Mouse (Mus musculus) liver, adult 2 months (tissue): Measurements from ENCODE around the gene Mgat2. TPM values are rescaled to one million over a fixed set of nuclear protein-coding genes. Genes with fewer than 3 reads are reported as not detected.

Source experiments
- DNase-seq: peaks from one replicate; pipeline ENCODE4 v3.0.0-alpha.2; 2011; ENCODE audit warnings: low read depth, low spot score; ENCODE audit errors: extremely low read depth
- H3K27ac ChIP-seq: fragments of 200-500 bp; replicated peaks from 2 replicates; pipeline ENCODE4 v1.5.1; 2012; ENCODE audit warnings: low read depth, mild to moderate bottlenecking, control low read depth, inconsistent platforms, low read length; ENCODE audit not compliant: insufficient read depth
- H3K27me3 ChIP-seq: fragments of 200-500 bp; 2 replicates; pipeline ENCODE4 v1.6.1; 2012; ENCODE audit warnings: mild to moderate bottlenecking, moderate library complexity, low read length, inconsistent platforms; ENCODE audit not compliant: control insufficient read depth, insufficient read depth
- H3K36me3 ChIP-seq: fragments of 200-500 bp; 2 replicates; pipeline ENCODE4 v1.6.1; 2012; ENCODE audit warnings: low read length, inconsistent platforms; ENCODE audit not compliant: control insufficient read depth, insufficient read depth
- H3K4me1 ChIP-seq: fragments of 200-500 bp; 2 replicates; pipeline ENCODE4 v1.6.1; 2011; ENCODE audit warnings: low read length; ENCODE audit not compliant: control insufficient read depth, insufficient read depth
- H3K4me3 ChIP-seq: fragments of 200-500 bp; 2 replicates; pipeline ENCODE4 v1.5.1; 2011; ENCODE audit warnings: low read depth, mild to moderate bottlenecking, control low read depth, low read length, moderate library complexity; ENCODE audit not compliant: insufficient read depth
- H3K79me2 ChIP-seq: fragments of 200-500 bp; 2 replicates; pipeline ENCODE4 v1.6.1; 2012; ENCODE audit warnings: inconsistent platforms, mild to moderate bottlenecking, low read length, moderate library complexity; ENCODE audit not compliant: control insufficient read depth, insufficient read depth
- H3K9ac ChIP-seq: fragments of 200-500 bp; 2 replicates; pipeline ENCODE4 v1.6.1; 2012; ENCODE audit warnings: low read depth, mild to moderate bottlenecking, control low read depth, inconsistent platforms, low read length
- CTCF ChIP-seq: fragments of 200-500 bp; IDR thresholded peaks from 2 replicates; pipeline ENCODE4 v1.5.1; 2011; ENCODE audit warnings: low read depth, low read length, control low read depth
- POLR2A ChIP-seq: fragments of 200-500 bp; IDR thresholded peaks from 2 replicates; pipeline ENCODE4 v1.6.1; 2011; ENCODE audit warnings: low read length, control low read depth; ENCODE audit not compliant: insufficient read depth; ENCODE audit errors: extremely low read depth
- WGBS: fragments of 180-500 bp; shearing (Covaris S2); methylation state at CpG from one replicate; pipeline ENCODE4 v1.1.7; 2018; 5-methylcytosine and 5-hydroxymethylcytosine counted together
- polyA plus RNA-seq: library from polyadenylated mRNA; depleted of rRNA; stranded (reverse); fragments of >200 nt; gene quantifications from 2 replicates; pipeline ENCODE4 v1.2.3, GENCODE M21; 2012
- total RNA-seq: library from RNA; depleted of rRNA; stranded (reverse); fragments of >200 nt; gene quantifications from 2 replicates; pipeline ENCODE4 v1.2.3, GENCODE M21; 2014

Mgat2 gene
- total and polyA plus RNA-seq, 2 experiments, result 16.7 to 33.9 TPM

DNA sequence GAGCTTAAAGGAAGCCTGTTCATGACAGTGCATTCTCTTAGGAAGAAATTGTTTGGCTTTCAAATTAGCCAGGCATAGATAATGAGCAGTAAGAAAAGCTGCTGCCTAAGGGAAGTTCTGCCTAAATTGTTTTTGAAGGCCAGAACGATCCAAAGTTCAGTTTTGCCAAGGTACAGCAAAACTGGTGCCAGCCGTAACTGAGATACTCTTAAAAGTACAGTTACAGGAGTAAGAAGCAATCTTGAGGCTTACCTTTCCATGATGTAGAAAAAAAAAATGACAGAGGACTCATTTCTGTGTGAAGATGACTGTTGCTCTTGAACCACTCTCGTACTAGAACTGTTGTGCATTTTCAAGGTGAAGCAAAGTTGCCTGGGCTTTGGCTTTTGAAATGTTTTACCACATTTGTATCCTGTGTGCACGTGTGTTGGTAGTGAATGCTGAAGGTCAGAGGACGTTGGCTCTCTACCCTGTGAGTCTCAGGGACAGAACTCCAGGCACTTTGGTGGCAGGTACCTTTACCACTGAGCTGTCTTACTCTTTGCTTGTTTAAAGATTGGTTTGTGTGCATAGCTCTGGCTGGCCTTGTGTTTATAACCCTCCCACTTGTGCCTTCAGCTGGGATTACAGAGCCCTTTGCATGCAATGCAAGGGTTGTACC is 3.0 kb downstream of the Mgat2 start:
- Histone ChIP-seq H3K27me3 (no peaks in the 10 kb centered on the region), H3K36me3 (peaks cover 3% of the 10 kb centered on the region; the same call in 1 of the 2 replicates), H3K79me2 (peaks cover 11% of the 10 kb centered on the region; the same call in 1 of the 2 replicates), H3K27ac (peak overlapping the region; percentile 86), H3K9ac (no peak overlapping the region; the same call in 1 of the 2 replicates), H3K4me1 (peaks cover 15% of the 10 kb centered on the region), H3K4me3 (no peak overlapping the region)
- TF ChIP-seq CTCF (no peak), POLR2A (no peak)
- DNase-seq, result peak; percentile 96
- WGBS, result 9% methylated on average over 5 of the region's 5 CpGs

DNA sequence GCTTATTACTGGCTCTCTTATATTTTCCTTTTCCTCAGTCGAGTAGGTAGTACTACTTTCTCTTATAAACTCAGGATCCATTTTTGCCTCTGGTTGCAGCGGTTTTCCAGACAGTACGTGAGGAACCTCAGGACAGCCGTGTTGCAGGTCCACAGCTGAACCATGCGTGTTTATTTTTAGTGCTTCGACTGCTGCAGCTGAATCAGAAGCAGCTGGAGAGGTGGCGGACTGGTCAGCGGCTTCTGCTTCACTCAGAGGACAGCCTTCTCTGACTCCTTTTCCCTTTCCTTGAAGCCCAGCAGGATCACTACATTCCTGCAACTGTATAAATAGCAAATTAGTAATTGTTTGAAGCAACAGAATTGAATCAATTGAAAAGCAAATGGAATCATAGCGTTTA is 6.1 kb downstream of the Mgat2 start:
- Histone ChIP-seq H3K79me2 (peaks cover 5% of the 10 kb centered on the region; the same call in 1 of the 2 replicates), H3K9ac (no peak overlapping the region), H3K27ac (no peak overlapping the region), H3K4me3 (no peak overlapping the region), H3K27me3 (no peaks in the 10 kb centered on the region), H3K4me1 (peaks cover 14% of the 10 kb centered on the region), H3K36me3 (no peaks in the 10 kb centered on the region; the same call in 1 of the 2 replicates)
- DNase-seq, result no peak
- 95% methylated on average over 9 of the region's 9 CpGs for WGBS
- no peak for TF ChIP-seq CTCF
- no peak for TF ChIP-seq POLR2A

DNA sequence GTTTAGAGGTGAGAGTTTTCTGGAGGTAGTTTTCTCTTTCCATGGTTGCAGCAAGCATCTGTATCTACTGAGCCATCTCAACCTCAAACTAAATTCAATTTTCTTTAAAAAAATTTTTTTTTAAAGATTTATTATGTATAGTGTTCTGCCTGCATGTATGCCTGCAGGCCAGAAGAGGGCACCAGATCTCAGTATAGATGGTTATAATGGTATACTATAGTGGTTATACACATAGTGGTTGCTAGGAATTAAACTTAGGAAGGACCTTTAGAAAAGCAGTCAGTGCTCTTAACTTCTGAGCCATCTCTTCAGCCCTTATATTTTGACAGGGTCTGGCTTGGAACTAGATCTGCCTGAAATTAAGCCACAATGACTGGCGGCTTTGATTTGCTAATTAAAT is 6.6 kb downstream of the Mgat2 start:
- H3K4me3 ChIP-seq, result no peak overlapping the region
- no peak for DNase-seq
- TF ChIP-seq POLR2A, result no peak
- TF ChIP-seq CTCF, result 0 out of 2 replicates have a peak, but pooled peaks have one; percentile 2
- 97% methylated on average over 1 of the region's 1 CpGs for WGBS
- H3K79me2 ChIP-seq, result peaks cover under 1% of the 10 kb centered on the region; the same call in 1 of the 2 replicates
- H3K27me3 ChIP-seq, result no peaks in the 10 kb centered on the region
- peaks cover 10% of the 10 kb centered on the region for H3K4me1 ChIP-seq
- no peak overlapping the region for H3K27ac ChIP-seq
- no peak overlapping the region for H3K9ac ChIP-seq
- no peaks in the 10 kb centered on the region; the same call in 1 of the 2 replicates for H3K36me3 ChIP-seq

DNA sequence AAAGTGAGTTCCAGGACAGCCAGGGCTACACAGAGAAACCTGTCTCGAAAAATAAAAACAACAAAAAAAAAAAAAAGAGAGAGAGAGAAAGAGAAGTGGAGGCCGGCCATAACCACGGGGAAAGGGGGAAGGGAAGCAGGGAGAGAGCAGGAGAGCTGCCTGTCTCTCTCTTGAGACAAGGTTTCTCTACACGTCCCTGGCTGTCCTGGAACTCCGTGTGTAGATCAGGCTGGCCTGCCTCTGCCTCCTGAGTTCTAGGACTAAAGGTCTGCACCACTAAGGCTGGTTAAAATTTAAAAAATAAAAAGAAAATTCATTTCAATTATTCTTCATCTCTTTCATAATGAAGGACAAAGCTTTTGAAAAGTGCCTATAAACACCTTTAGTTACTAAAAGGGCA is 7.4 kb downstream of the Mgat2 start:
- no peak overlapping the region for H3K4me3 ChIP-seq
- no peaks in the 10 kb centered on the region; the same call in 1 of the 2 replicates for H3K79me2 ChIP-seq
- H3K9ac ChIP-seq, result no peak overlapping the region
- DNase-seq, result no peak
- WGBS, result 87% methylated on average over 5 of the region's 5 CpGs
- H3K27ac ChIP-seq, result no peak overlapping the region
- H3K4me1 ChIP-seq, result peaks cover 10% of the 10 kb centered on the region
- H3K27me3 ChIP-seq, result no peaks in the 10 kb centered on the region
- no peak for TF ChIP-seq CTCF
- TF ChIP-seq POLR2A, result no peak
- no peaks in the 10 kb centered on the region; the same call in 1 of the 2 replicates for H3K36me3 ChIP-seq

DNA sequence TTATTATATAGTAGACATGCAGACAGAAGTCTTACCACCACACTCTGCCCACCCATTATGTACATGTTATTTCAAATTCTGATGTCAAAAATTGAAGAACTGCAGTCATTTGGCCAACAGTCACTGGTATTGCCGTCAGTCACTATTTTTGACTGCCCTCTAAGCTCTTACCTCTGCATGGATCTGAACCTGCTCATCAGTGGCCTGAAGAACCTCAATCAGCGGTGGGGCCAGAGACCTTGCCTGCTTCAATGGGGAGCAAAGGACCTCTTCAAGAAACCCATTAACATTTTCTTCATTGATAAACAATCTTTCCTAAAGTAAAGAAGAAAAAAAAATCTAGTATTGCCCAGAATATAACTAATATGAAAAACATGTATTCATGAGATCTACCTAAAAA is 8.7 kb downstream of the Mgat2 start:
- no peak for TF ChIP-seq POLR2A
- no peak for TF ChIP-seq CTCF
- 91% methylated on average over 2 of the region's 2 CpGs for WGBS

More for the DNA sequence above, 8.7 kb downstream of the Mgat2 start:
- Histone ChIP-seq H3K27ac (no peak overlapping the region), H3K79me2 (peaks cover 4% of the 10 kb centered on the region; the same call in 1 of the 2 replicates), H3K4me1 (peaks cover 2% of the 10 kb centered on the region), H3K9ac (no peak overlapping the region), H3K27me3 (no peaks in the 10 kb centered on the region), H3K4me3 (no peak overlapping the region), H3K36me3 (no peaks in the 10 kb centered on the region; the same call in 1 of the 2 replicates)
- DNase-seq, result no peak
